Mouse (Mus musculus): ENCODE measurements around the gene Ermard.
A peak's percentile ranks its signal among the peaks of the same experiment; 100 is the strongest.
"Not testable (repeated sequence)": the region's sequence is repeated elsewhere in the genome, so short reads cannot be mapped to it uniquely, and the experiment has no call there.

Ermard gene

DNA sequence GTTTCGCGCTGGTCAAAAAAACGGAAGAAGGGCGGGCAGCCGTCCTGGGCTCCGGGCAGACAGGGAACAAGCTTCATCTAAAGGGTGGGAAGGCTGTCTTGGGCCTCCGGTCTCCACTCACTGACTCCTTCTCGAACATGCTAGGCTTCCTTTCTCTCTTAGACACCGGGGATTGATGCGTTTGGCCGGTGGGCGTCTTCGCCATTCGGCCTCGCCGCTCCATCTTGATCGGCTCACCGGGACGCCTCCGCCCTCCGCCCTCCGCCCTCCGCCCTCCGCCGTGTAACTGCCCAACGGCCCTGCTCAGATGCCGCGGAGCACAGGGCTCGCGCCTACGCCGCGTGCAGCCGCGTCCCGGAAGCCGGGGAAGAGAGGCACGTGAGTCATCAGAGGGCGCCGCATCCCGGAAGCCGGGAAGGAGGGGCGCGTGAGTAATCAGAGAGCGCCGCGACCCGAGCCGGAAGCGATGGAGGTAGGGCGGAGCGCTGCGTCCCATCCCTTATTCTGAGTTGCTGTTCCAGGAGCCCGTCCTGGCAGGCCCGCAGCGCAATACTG, at the start of gene Ermard, which contains the start of the genes Tcte3 and Gm3448:
Ermard (plus strand) TSS at position 34 of the 555 bp plus-strand sequence.
Tcte3 (minus strand) TSS at position 314 of the 555 bp plus-strand sequence.
Gm3448 (minus strand) TSS at position 363 of the 555 bp plus-strand sequence.
- peak in 1 of 2 experiments; percentile 33 for DNase-seq (ENCODE audit: low spot score in 2 of 2)

DNA sequence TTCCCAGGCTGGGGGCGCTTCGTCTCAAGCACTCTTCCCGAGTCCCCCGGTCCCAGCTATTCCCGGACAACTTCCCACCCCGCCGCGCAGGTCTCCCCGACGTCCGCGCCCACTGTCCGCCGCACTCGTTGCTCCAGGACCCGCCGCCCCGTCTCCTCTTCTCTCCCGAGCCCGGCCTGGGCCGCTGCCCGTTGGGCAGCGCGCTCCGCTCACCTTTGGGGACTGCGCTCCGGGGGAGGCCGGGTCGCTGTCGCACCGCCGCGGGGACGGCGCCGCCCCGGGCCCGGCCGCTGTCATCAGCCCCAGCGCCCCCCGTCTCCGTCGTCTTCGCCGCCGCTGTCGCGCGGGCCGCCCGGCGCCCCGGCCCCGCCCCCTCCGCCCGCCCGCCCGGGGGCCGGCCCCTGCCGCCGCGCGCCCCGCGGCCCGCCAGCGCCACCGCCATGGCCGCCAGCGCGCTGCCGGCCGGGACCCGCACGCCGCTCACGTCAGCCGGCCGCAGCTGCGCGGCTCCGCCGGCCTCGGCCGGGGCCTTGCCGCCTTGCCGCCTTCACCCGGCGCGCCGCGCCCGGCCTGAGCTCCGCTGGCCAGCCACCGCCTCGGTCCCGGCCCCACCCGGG, 48.4 kb upstream of the Ermard start:
- not testable (repeated sequence) for DNase-seq (ENCODE audit: low spot score in 2 of 2)

DNA sequence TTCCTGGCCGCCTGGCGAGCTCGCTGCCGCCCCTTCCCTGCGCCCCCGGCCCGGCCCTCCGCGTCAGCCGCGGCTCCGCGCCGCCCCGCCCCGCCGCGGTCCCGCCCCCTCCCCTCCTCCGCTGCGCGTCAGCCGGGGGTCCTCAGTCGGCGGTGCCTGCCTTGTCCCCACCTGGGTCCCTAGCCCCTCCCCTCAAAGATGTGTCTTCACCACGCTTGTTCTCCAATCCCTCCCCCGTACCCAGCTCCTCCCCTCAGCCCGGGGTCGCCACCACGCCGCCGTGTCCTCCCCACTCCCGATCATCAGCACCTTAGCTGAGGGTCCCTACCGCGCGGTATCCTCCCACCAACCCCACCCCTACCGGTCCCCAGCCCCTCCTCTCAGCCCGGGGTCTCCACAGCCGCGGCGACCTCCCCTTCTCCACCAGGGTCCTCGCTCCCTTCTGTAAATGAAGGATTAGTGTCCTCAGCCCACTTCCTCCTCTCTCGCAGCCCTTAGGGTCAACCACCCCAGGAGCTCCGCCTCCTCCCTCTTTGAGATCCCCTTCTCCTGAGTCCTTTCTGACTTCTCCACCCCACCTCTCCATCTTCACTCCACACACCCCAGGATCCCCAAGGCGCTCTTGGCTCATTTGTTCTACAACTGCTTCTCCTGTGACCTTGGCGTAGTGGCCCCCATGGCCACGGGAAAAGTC, 47.7 kb upstream of the Ermard start:
- DNase-seq (ENCODE audit: low spot score in 2 of 2), result not testable (repeated sequence)

DNA sequence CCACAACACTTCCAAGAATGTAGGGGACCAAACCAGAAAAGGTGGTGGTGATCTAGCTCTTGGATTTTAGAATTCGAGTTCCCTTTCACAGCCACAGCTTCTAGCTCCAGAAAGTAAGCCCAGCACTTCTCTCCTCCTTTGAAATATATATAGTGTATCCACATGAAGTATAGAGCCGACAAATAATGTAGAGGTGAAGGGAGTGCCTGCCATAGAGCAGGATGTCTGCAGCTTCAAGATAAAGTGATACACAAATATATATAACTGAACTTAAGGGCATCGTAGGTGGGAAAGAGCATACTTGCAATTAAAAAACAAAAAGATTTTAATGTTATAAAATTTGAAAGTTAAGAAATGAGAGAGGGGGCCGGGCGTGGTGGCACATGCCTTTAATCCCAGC, 46.9 kb upstream of the Ermard start:
- not testable (repeated sequence) for DNase-seq (ENCODE audit: low spot score in 2 of 2)

DNA sequence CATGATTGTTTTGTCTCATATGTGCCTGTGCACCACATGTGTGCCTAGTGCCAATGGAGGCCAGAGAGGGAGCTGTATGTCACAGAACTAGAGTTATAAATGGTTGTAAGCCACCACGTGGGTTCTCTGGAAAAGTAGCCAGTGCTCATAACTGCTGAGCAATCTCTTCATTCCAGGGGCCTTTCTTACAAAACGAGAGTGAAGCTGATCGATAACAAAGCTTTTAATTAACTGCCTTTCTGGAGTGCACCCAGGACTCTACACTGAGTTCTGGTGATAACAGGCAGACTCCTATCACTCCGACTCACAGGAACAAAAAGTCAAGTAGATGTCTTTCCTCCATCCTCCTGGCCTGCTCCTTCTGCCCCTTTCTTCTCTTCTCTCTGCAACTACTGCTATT, 41.0 kb upstream of the Ermard start:
- DNase-seq (ENCODE audit: low spot score in 2 of 2), result not testable (repeated sequence)

DNA sequence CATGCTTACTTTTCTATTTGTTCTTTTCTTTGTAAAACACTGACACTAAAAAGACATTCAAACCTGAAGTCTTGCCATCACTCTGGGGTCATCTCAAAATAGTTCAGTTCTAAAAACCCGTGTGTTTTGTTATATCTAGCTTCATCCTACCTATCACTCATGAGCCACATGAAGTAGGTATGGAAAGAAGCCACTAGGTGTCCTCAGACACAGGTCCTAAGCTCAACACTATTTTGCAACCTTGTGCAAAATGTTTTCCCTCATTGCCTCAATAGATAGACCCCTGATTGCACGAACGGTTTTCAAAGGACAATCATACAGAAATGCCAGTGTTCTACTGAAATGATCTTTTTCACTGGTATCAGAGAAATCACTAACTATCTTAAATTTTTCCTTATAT, 31.9 kb upstream of the Ermard start:
- DNase-seq (ENCODE audit: low spot score in 2 of 2), result not testable (repeated sequence)

DNA sequence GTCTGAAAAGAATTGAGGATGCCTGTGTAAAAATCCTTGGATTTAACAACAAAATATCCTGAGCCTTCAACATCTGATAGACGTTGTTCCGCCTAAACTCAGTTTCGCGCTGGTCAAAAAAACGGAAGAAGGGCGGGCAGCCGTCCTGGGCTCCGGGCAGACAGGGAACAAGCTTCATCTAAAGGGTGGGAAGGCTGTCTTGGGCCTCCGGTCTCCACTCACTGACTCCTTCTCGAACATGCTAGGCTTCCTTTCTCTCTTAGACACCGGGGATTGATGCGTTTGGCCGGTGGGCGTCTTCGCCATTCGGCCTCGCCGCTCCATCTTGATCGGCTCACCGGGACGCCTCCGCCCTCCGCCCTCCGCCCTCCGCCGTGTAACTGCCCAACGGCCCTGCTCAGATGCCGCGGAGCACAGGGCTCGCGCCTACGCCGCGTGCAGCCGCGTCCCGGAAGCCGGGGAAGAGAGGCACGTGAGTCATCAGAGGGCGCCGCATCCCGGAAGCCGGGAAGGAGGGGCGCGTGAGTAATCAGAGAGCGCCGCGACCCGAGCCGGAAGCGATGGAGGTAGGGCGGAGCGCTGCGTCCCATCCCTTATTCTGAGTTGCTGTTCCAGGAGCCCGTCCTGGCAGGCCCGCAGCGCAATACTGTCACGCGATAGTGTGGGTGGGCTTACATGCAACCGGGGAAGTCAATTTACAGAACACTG, 31.1 kb upstream of the Ermard start, which contains the start of gene Gm3435:
Gm3435 (plus strand) TSS at position 471 of the 708 bp plus-strand sequence.
- DNase-seq (ENCODE audit: low spot score in 2 of 2), result not testable (repeated sequence)

DNA sequence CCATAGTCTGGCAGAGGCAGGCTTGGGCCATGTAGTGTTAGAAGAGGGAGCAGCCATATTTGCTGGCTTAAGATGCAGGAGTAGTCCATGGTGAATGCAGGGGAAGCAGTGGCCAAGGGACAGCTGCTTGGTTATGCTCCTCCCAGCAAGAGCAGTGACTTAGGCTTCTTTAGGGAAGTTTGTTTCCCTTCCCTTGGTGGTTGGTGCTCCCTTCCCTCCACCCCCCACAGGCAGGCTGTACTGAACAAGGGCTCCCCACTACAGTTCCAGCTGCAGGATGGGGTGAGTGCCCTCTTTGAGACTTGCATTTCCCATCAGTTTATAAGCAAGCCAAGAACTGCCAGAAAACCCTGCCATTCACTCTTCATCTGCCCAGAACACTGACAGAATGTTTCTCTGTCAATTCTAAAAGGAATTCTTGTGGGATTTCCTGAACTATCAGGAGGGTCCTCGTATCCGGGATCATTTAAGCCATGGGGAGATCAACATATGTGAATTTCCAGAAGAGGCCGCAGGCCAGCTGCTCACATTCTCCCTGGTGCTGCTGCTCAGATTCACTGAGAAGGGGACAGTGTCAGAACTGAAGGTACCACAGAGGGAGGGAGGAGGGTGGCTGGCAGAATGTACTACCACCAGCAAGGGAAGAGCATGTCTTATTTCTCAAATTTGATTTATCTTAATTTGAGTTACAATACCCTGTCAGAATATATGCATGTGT, 19.3 kb upstream of the Ermard start:
- peak; percentile 1 to 14 for DNase-seq (ENCODE audit: low spot score in 2 of 2)

DNA sequence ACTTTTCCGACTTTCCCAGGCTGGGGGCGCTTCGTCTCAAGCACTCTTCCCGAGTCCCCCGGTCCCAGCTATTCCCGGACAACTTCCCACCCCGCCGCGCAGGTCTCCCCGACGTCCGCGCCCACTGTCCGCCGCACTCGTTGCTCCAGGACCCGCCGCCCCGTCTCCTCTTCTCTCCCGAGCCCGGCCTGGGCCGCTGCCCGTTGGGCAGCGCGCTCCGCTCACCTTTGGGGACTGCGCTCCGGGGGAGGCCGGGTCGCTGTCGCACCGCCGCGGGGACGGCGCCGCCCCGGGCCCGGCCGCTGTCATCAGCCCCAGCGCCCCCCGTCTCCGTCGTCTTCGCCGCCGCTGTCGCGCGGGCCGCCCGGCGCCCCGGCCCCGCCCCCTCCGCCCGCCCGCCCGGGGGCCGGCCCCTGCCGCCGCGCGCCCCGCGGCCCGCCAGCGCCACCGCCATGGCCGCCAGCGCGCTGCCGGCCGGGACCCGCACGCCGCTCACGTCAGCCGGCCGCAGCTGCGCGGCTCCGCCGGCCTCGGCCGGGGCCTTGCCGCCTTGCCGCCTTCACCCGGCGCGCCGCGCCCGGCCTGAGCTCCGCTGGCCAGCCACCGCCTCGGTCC, 17.0 kb upstream of the Ermard start:
- not testable (repeated sequence) for DNase-seq (ENCODE audit: low spot score in 2 of 2)

DNA sequence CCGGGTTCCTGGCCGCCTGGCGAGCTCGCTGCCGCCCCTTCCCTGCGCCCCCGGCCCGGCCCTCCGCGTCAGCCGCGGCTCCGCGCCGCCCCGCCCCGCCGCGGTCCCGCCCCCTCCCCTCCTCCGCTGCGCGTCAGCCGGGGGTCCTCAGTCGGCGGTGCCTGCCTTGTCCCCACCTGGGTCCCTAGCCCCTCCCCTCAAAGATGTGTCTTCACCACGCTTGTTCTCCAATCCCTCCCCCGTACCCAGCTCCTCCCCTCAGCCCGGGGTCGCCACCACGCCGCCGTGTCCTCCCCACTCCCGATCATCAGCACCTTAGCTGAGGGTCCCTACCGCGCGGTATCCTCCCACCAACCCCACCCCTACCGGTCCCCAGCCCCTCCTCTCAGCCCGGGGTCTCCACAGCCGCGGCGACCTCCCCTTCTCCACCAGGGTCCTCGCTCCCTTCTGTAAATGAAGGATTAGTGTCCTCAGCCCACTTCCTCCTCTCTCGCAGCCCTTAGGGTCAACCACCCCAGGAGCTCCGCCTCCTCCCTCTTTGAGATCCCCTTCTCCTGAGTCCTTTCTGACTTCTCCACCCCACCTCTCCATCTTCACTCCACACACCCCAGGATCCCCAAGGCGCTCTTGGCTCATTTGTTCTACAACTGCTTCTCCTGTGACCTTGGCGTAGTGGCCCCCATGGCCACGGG, 16.4 kb upstream of the Ermard start:
- DNase-seq (ENCODE audit: low spot score in 2 of 2), result not testable (repeated sequence)

DNA sequence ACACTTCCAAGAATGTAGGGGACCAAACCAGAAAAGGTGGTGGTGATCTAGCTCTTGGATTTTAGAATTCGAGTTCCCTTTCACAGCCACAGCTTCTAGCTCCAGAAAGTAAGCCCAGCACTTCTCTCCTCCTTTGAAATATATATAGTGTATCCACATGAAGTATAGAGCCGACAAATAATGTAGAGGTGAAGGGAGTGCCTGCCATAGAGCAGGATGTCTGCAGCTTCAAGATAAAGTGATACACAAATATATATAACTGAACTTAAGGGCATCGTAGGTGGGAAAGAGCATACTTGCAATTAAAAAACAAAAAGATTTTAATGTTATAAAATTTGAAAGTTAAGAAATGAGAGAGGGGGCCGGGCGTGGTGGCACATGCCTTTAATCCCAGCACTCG, 15.5 kb upstream of the Ermard start:
- not testable (repeated sequence) for DNase-seq (ENCODE audit: low spot score in 2 of 2)

DNA sequence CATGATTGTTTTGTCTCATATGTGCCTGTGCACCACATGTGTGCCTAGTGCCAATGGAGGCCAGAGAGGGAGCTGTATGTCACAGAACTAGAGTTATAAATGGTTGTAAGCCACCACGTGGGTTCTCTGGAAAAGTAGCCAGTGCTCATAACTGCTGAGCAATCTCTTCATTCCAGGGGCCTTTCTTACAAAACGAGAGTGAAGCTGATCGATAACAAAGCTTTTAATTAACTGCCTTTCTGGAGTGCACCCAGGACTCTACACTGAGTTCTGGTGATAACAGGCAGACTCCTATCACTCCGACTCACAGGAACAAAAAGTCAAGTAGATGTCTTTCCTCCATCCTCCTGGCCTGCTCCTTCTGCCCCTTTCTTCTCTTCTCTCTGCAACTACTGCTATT, 9.6 kb upstream of the Ermard start:
- DNase-seq (ENCODE audit: low spot score in 2 of 2), result not testable (repeated sequence)

DNA sequence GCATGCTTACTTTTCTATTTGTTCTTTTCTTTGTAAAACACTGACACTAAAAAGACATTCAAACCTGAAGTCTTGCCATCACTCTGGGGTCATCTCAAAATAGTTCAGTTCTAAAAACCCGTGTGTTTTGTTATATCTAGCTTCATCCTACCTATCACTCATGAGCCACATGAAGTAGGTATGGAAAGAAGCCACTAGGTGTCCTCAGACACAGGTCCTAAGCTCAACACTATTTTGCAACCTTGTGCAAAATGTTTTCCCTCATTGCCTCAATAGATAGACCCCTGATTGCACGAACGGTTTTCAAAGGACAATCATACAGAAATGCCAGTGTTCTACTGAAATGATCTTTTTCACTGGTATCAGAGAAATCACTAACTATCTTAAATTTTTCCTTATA, 553 bp upstream of the Ermard start:
- DNase-seq (ENCODE audit: low spot score in 2 of 2), result not testable (repeated sequence)

DNA sequence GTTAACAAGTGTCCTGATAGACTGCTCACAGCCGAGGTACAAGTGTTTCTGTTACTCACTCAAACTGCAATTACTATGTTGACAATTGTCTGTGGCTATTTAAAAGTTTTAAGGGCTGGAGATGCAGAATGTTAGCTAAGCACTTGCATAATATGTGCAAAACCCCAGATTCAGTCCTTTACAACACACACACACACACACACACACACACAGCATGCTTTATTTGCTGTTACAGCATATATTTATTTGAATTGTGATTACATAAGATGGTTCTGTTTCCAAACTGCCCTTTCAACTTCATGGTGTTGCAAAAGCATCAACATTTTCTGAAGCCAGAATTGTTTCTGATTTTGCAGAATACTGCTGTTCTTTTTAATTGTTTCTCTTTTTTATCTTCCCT, 9.3 kb downstream of the Ermard start:
- not testable (repeated sequence) for DNase-seq (ENCODE audit: low spot score in 2 of 2)

DNA sequence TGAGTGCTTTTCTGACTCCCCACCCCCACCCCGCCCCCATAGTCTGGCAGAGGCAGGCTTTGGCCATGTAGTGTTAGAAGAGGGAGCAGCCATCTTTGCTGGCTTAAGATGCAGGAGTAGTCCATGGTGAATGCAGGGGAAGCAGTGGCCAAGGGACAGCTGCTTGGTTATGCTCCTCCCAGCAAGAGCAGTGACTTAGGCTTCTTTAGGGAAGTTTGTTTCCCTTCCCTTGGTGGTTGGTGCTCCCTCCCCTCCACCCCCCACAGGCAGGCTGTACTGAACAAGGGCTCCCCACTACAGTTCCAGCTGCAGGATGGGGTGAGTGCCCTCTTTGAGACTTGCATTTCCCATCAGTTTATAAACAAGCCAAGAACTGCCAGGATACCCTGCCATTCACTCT, 11.8 kb downstream of the Ermard start:
- not testable (repeated sequence) for DNase-seq (ENCODE audit: low spot score in 2 of 2)

DNA sequence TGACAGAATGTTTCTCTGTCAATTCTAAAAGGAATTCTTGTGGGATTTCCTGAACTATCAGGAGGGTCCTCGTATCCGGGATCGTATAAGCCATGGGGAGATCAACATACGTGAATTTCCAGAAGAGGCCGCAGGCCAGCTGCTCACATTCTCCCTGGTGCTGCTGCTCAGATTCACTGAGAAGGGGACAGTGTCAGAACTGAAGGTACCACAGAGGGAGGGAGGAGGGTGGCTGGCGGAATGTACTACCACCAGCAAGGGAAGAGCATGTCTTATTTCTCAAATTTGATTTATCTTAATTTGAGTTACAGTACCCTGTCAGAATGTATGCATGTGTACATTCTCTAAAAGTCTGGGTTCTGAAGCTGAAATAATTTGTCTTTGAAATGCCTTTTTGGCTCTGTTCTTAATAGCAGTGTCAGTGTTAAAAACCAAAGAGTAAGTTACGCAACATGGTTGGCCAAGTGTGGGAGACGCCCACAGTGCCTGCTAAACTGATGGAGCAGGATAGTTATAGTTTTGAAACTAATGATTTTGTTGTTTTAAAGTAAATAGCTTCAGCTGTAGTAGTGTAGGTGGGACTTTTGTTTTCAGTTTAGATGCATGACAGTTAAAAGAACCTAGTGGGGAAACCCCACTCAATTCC, 12.3 kb downstream of the Ermard start:
- not testable (repeated sequence) for DNase-seq (ENCODE audit: low spot score in 2 of 2)

DNA sequence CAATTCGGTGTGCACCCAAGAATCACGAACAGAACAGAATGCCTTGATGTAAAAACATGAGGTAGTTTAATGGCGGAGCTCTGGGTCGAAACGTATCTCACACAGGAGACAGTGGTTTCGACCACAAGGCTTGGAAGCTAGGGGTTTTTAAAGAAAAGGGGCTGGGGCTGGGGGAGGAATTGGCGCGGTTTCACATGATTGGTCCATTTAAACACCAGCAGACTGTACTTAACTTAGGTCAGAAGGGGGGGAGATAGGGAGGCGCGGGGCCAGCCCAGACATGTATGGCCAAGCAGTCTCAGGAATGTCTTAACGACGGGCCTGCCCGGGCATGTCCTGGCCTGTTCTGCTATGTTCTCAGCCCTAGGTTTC, 12.8 kb downstream of the Ermard start:
- DNase-seq (ENCODE audit: low spot score in 2 of 2), result not testable (repeated sequence)

DNA sequence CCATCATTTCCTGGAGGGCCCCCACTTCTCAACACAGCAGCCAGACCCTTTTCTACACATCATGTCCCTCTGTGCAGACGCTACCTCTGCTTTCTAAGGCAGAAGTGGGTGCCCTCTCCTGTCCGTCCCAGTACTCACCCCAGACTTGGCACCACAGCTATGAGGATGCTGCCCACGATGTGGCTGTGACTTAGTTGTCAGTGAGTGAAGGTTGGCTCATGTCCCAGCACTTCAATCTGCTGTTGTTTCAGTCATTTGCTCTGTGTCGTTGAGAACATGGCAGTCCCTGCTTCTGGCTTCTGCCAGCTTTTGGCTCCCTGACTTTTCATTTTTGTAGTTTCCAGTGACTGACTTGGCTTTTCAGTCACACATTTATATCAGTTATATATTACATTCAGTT, 14.9 kb downstream of the Ermard start:
- no peak for DNase-seq (ENCODE audit: low spot score in 2 of 2)

DNA sequence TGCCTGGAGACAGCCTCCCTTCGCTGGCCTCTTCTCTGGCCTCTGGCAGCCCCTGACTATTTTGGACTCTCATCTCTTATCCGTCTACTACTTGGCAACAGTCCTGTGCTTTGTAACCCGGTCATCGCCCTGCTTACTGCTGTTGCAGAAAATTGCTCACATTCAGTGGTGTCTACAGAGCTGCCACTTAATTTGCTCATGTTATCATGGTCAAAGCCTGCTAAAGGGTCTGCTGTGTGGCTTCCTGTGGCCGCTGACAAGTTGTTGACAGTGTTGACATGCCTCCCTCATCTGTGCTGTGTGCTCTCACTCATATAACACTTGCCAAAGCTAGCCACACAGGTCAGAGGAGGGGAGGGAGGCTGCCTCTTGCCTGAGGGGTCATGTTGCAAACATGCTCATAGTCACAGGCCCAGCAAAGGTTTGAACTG, 17.2 kb downstream of the Ermard start:
- DNase-seq (ENCODE audit: low spot score in 2 of 2), result no peak

DNA sequence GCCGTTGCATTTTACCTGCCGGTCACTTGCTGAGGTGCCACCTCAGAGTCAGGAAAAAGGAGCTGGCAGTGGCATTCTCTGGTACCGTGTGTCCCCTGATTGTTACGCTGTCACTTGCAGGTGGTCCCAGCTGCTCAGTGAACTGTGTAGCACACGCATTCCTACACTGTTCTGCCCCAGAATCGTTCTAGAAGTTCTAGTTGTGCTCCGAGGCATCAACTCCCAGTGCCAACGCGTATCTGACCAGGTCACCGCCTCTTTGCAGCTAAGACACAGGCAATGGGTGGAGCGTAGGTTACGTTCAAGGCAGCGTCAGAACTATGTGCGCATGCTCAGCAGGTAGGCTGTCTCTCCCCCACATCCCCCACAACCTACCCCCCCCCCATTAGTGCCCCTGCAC, 18.6 kb downstream of the Ermard start:
- no peak for DNase-seq (ENCODE audit: low spot score in 2 of 2)

All from cerebellum, postnatal 4 days (tissue).